Mouse (Mus musculus) cerebellum, adult 8-10 months (tissue): ENCODE measurements around the gene Vmn1r81.

Experiments used
- DNase-seq: peaks from one replicate; pipeline ENCODE4 v3.0.0; 2022

The Vmn1r81 gene

DNA sequence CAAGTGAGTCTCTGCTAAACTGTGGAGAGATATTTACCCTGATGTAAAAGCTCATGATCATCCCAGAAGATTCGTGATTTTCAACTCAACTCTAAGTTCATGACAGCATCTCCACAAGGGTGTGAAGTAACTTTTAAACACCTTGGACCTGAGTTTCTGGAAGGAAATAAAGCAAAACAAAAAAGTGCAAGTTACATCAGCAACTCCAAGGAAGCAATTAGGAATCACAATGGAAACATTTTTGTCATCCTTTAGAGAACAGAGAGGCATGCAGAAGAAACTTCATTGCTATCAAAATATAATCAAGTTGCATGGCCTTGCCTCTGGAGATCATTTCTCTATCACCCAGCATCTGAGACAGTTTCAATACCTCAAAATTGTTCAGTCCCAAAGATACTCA is at the start of gene Vmn1r81:
TSS of gene Vmn1r81 (minus strand) at position 101 of the 400 bp plus-strand sequence.
- DNase-seq, result no peak

DNA sequence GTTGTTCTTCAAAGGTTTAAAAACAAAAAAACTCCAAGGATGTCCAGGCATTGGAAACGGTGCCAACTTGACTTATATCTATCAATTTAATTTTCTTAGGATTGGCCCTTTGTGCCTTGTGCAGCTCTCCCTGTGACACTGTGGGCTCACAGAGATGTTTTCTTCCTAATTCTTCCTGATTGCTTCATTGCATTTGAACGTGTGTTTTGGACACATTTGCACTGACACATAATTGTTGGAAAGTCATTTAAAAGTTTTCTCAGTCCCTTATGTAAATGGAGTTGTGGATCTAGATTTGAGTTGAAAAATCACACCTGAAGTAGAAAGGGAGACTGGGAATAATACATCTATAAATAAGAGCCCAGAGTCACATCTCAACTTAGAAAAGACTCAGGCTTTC is 32.1 kb upstream of the Vmn1r81 start, which contains the start of gene Vmn1r82:
TSS of gene Vmn1r82 (plus strand) at position 301 of the 400 bp plus-strand sequence.
- DNase-seq, result no peak

DNA sequence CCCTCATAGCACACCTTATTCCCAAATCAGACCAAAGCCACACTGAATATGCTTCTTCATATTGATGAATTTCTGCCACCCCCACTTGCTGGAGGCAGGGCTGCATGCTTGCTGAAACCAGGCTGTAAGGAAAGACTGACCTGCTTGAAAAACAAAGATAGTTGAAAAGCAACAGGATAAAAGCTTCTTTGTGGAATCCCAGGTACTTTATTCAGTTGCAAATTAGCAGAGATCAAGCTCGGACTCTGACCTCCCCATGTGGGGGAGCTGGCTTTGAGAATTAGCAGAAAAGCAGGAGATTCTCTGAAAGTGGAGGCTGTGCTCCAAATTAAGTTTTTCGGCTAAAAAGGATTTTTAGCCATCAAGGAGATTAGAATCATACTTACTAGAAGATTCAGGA is 63.9 kb downstream of the Vmn1r81 start:
- DNase-seq, result no peak
